Mouse (Mus musculus): ENCODE measurements at regions not wholly inside any gene's neighbourhood (a gene's known extent, or its start where the extent isn't known, plus 50 kb on each side); places are given as distances from the start of the nearest gene placed in this dataset.

DNA sequence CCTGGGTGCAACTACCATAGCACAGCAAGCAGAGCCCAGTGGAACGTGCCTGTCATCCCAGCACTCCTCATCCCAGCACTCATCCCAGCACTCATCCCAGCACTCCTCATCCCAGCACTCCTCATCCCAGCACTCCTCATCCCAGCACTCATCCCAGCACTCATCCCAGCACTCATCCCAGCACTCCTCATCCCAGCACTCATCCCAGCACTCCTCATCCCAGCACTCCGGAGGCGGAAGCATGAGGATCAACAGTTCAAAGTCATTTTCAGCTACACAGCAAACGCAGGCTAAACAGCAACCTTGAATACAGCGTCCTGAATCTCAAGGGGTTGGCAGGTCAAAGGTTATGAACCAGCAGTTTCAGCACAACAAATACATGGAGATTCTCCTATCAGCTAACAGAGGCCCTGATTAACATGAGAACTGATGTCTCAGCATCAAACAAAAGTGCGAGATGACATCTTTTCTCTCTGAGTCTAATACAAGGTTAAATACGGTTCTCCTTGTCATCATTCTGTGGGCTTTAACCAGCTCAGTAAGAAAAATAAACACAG lies 211.8 kb downstream of the Pdcd6ip start:
- DNase-seq (ENCODE audit: low read depth, low spot score) = peak; percentile 5

DNA sequence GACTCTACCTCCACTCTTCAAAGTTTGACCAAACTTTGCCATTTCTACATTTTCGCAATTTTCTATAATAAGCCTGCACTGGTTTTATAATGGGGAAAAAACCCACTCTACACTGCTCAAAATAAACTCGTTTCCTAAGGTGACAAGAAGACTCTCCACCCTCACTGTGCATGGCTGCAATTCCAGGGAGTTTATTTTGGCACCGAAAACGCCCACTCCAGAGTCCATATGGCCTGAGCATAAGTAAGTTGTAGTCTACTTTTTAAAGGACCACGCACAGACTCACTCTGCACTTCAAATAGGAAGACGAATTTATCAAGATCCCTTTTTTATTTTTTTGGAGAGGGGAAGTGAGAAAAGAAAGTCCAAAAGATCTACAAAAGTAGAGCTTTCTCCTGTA lies 219.4 kb downstream of the Pdcd6ip start:
- DNase-seq (ENCODE audit: low read depth, low spot score) = no peak

DNA sequence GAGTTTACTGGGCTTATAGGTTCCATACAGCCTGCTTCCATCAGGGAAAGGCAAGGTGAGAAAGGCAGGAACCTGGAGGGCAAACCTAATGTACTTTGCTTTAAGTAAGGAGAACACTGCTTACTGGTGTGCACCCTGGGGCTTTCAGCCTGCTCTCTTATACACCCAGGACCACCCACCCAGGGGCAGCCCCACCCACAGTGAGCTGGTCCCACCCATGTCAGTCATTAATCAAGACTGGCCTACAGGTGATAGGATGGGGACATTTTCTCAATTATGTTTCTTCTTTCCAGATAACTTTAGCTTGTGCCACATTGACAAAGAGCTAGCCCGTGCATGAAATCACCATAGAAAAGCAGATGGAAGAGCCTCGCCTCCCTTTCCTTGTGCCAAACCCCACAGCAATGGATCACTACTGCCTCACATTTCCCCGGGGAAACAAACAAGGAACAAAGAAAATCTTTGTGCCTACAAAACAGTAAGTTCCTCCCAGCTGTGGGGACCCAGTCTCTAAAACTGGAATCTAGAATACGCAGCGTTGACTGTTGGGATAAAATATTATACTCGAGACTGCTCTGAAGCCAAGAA lies 221.5 kb downstream of the Pdcd6ip start:
- DNase-seq (ENCODE audit: low read depth, low spot score) = no peak

DNA sequence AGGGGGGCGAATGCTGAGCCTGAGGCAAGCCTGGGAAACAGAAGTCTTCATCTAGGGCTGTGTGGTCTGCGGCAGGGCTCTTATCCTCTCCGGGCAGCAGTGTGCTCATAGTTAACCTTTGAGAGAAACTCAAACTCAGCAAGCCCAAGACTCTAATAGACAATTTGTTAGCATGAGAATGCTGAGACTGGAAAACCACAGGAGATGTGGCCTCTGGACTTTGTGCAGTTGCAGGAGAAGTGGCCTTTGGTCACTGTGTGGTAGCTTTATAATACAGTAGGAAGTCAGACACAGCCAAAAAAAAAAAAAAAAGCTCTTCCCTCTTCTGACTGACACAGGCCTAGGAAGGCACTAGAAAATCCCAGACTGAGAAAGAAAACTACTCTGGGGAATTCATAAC lies 228.2 kb downstream of the Pdcd6ip start:
- no peak for DNase-seq (ENCODE audit: low read depth, low spot score)

DNA sequence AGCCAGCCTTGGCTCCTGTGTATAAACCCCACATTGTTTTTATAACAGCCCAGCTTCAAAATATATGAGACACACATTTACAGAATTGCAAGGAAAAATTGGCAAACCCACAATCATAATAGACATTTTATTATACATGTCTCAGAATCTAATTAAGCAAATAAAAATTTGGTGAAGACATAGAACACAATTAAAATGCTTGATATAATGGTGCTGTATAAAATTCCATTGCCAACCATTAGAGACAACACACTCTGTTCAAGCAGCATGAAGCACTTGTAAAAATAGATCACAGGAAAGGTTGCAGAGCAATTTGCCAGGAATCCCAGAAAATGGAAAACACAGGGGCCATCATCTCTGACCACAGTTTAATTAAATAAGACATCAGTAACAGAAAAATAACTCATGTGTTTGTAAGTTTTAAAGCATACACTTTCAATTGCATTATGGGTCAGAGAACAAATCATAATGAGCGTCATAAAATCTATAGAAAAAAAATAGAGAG lies 229.2 kb downstream of the Pdcd6ip start:
- DNase-seq (ENCODE audit: low read depth, low spot score) = no peak

DNA sequence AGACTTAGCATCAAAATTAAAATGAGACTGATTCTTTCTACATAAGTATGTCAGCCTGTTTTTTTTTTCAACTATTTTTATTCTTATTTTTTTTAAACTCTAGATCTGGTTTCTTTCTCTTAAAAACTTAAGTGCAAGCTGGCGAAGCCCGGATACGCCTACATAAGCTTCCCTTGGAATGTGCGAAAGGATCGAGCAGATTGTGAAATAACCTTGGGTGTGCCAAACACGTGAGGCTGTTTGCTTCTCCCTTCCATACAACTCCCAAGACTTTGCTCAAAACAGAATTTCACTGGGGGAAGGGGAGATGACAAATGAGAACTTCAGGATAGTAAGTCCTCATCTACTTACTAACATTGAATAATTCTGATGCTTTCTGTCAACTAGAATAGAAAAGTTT lies 236.3 kb downstream of the Pdcd6ip start:
- DNase-seq (ENCODE audit: low read depth, low spot score) = no peak

DNA sequence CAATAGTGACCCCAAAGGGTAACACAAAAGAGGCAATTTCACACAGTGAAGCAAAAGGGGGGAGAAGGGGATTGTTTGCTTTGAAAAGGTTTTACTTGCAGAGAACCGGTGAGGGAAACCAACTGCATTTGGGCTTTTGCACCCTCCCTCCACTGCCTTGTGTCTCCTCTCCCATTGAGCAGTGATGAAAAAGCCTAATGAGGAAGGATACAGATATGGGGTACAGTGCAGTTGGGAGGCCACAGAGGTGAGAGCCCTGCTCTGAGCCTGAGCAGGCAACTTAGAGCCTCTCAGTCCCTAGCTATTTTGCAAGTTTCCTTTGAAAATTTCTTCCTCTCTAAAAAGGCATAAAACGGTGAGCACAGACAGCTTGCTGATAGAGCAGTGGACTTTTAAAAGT lies 245.2 kb downstream of the Pdcd6ip start:
- DNase-seq (ENCODE audit: low read depth, low spot score) = no peak

DNA sequence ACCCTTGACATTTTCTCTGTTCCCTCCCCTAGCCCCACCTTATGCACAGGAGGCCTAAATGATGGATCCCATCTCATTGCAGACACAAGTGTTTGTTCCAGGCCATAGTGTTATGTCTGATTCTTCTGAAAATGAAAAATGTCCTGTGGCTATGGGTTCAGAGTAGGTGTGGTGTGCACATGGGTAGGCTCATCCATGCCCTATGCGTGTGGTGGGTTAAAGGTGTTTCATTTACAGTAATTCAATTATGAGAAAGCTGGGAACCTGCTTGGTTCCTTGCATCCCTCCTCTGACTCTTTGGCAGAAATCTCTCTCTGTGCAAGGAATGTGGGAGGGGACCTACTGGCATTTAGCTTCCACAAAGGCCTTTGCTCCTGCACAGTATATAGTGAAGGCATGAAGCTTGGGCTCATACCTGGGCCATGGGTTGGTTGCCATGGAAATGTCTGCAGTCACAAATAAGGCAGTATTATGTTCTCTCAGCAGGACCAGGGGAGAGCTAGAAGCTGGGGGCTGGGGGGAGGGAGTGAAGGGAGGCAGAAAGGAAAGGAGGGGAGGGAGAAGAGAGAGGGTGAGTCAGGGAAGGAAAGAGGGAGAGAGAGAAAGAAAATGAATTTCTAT lies 245.7 kb downstream of the Pdcd6ip start:
- DNase-seq (ENCODE audit: low read depth, low spot score) = no peak

DNA sequence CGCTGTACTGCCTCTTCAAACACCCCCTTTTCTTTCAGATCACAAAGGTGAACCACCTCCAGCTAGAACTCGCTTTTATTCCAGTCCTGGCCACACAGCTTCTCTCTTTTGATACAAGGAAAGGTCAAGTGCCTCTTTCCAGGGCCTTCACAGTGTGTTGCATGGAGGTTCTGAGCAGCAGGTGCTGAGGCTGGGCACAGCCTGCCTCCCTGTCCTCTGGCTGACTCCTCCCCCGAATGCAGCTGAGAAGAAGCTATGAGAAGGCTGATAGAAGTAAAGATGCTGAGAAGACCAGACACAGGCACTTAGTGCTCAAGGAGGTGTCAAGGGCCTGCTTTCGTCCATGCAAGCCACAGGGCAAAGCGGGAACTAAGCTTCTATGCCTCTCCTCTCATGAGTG lies 248.2 kb downstream of the Pdcd6ip start:
- no peak for DNase-seq (ENCODE audit: low read depth, low spot score)

DNA sequence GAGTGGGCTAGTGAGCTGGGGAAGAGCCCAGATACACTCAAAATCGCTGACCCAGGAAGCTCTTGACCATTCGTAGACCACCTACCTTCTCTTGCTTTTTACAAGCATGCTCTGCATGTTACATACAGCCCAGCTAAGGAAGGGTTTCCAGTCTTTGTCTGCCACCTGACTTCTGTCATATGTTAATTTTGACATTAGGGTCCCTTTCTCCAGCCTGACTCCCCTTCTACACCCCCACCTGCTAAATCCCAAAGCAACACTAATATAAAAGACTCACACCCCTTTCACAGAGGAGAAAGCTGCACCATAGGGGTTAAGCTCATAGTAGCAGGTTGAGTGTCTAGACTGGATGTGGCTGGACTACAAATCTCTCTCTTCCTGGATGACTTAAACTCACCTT lies 248.8 kb downstream of the Pdcd6ip start:
- DNase-seq (ENCODE audit: low read depth, low spot score) = no peak

DNA sequence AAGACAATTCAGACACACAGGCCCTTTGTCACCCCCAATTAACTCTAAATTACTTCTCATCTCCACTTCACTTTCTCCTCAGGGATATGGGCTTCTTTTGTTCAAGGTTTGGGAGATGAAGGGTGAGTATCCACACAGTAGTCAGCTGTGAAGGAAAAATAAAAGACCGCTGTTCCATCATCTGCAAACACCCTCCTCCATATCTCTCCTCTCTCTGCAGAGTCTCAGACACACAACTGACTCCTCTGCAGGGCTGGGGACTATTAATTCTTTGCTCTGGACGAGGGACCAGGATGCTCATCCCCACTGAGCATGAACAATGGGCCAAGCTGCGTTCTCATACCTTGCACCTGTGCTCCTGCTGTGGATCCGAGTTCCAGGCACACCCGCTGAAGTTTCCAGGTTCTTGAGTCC lies 249.3 kb downstream of the Pdcd6ip start:
- DNase-seq (ENCODE audit: low read depth, low spot score) = peak; percentile 42

DNA sequence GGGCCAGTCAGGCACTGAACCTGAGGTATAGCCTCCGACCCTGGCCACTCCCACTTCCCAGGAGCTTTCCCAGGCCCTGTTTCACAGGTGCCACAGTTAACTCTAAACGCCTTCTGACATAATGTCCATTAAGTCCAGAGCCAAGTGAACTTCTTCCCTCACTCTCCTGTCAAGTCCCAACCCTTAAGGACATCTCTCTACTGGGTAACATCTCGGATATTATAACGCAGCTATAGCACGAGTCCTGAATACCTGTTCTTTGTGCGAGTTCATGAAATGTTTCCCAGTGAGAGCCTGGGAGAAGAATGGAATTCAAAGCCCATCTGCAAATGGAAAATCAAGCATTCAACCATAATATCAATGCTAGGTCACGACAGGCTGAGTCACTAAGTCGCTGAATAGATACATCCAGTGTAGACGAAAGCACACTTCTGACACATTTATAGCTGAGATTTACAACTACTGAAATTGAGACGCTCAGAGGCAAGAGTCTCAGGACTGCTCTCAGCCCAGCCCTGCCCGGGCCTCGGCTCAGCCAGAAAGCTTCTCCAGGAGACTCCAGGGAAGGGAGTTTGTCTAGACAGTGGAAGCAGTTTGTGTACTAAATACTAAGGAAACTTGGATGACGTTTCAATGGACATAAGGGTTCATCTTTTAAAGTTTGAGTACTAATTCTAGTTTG lies 250.7 kb downstream of the Pdcd6ip start:
- no peak for DNase-seq (ENCODE audit: low read depth, low spot score)

DNA sequence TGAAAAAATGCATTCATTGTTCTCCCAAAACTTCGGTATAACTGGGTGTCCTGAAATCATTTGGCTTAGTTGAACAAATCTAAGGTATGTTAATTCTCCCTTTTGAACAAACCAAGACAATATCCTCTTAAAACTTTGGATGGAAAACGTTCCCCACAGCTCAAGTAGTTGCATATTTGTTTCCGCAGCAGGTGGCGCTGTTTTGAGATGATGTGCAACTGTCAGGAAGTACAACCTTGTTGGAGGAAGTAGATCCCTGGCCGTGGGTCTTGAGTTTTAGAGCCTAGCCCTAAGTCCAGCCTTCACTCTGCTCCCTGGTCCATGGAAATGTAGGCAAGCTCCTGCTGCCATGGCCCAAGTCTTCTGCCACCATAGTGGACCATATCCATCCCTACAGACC lies 252.5 kb downstream of the Pdcd6ip start:
- DNase-seq (ENCODE audit: low read depth, low spot score) = no peak

DNA sequence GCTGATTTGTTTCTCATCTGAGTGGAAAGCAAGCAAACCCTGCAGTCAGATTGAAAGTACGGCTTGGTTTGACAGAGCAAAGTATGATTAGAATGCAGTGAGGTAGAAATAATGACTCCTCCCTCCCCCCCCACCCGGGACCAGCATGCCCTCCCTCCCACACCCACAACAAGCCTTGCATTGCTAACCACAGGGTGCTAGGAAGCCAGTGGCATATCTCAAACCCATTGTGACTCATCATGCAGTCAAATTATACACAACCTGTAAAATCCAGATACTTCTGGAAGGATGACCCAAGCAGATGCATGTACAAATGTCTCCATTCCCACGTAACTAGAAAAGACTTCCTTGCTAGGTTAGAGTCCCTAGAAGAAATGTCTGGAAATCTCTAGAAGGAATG lies 254.8 kb downstream of the Pdcd6ip start:
- no peak for DNase-seq (ENCODE audit: low read depth, low spot score)

DNA sequence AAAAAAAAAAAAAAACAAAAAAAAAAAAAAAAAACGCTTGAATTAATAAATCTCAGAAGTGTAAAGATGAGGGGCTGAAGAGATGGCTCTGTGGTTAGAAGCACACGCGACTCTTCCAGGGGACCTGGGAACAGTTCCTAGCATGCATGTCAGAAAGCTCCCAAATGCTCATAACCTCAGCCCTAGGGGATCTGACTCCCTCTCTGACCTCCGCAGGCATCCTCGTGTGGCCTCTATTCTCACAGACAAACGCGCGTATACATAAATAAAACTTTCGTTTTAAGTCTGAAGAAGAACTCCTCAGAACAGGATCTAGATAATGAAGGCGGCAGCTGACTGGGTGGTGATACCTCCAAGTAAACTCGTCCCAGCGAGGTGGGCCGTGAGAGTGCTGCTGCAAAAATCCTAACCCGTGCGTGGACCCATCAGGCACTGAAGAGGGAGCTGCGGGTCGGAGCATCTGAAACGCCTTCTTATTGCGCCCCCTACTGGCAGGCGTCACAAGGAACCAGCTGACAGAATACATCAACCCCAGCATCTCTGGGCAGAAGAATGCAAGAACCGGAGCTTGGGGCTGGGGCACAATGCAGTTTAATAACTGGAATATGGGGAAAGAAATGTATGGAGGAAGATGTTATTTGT lies 266.2 kb downstream of the Pdcd6ip start:
- DNase-seq (ENCODE audit: low read depth, low spot score) = peak; percentile 67

DNA sequence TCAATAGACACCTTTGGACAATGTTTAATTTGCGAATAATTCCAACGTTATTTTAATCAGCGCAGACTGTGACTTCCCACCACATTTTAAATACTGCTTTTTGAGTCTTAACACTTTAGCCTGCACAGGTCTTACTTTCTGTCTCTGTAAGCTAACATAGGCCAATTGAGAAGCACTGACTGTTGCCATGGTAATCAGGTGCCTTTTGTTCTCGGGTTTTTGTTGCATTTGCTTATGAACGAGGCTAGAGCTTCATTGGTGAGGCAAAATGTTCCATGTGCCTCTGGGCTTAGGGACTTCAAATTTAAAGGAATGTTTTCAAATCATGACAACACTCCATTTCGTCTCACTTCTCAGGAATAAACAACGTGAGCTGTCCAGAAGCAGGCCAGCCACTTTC lies 269.7 kb downstream of the Pdcd6ip start:
- DNase-seq (ENCODE audit: low read depth, low spot score) = no peak

DNA sequence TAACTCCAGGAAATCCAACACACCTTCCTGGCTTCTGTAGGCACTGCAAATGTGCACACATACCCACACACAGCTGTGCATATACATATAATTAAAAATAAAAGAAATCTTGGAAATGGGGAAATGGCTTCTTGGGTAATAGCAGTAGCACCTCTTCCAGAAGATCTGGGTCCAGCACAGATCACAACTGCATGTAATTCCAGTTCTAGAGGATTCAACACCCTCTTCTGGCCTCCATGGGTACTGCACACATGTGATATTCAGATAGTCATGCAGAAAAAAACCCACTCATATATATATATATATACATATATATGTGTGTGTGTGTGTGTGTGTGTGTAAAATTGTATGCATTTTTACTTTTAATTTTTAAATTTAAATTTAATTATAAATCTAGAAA lies 272.1 kb downstream of the Pdcd6ip start:
- no peak for DNase-seq (ENCODE audit: low read depth, low spot score)

DNA sequence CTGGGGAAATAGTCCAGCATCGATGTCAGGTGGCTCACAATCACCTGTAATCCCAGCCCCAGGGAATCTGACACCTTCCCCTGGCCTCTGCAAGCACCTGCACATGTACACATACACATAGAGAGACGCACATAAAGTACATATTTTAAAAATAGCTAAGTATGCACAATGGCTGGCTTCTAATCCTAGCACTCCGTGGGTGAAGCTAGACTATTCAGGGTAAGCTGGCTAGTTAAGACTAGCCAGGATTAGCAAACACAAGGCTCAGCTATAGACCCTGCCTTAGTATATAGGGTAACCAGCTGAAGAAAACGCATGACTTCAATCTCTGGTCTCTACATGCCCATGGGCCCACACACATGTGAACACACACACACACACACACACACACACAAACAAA lies 274.6 kb downstream of the Pdcd6ip start:
- no peak for DNase-seq (ENCODE audit: low read depth, low spot score)

DNA sequence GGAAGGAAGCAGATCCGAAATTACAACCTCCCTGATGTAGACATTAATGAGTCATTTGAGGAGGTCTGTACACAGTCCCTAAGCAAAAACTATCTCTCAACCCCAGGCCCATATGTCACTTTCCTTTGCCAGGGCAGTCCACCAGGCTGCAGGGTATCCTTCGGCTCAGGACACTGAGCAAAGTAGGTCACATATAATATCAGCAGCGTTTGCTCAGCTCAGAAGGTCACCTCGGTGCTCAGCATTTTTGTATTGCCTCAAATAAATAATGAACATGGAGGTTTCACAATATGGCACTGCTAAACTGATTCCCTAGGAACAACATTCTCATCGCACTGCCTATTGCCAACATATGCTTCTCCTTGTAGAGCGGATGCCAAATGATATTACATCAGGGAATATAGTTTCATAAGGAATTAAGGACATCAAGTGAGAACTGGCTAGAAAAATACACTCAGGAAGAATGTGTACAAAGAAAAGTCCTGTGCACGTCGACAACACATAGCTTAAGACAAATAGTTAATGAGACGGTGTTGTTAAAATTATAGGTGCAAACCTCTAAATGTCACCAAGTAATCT lies 275.4 kb downstream of the Pdcd6ip start:
- no peak for DNase-seq (ENCODE audit: low read depth, low spot score)

DNA sequence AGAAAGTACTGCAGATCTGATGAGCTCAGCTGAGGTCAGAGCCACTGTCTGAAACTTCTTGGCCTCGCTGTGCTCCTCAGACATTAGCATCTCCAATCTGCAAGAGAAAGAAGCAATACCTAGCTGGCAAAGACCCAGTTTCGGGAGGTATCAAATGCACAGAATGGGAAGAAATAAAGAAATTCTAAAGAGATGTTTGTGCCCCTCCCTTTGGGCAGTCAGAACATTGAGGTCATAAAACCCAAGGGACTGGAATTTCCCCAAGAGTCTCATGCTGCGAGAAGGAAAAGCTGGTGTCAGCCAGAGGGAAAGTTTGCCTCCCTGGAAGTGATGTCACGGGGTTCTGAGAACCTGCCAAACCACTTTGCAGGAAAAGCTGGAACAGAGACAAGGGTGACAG lies 277.6 kb downstream of the Pdcd6ip start:
- no peak for DNase-seq (ENCODE audit: low read depth, low spot score)

DNA sequence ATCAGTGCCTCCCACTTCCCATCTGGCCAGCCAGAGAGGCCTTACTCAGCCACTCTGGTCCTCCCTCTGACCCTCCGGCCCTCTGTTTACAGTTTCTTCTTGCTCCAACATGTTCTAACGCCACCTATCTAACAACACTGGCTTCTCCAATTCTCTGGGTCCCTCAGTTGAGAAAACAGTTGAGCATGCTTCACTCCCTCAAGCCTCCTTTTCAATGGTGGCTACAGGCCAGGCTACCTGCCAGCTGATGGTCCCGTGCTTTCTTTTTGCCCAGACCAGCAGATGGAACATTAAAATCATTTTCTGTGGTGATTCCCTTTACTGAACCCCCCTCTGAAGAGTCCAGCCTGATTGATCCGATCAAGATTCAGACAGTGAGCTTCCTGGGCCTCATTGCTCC lies 280.8 kb downstream of the Pdcd6ip start:
- no peak for DNase-seq (ENCODE audit: low read depth, low spot score)

DNA sequence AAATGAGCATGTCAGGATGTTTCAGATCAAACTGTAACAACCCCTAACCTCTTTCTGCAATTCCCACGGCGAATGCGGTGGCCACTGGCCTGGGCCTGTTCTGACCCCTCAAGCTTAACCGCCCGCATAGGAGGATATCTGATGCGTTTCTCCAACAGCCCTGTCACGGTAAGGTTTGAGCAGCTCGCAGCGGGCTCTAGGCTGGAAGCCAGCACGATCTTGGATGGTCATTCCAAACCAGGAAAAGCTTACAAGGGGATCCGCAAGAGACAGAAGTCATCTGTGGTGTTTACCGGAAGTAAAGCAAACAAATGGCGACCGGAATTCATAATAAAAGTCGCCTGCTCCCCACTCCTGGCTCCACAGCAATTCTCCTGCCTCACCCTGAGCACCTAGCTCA lies 281.7 kb downstream of the Pdcd6ip start:
- no peak for DNase-seq (ENCODE audit: low read depth, low spot score)

Data from WW6 (cell line).